Mouse (Mus musculus) layer of hippocampus, adult 9-11 months (tissue): ENCODE measurements around the gene Sh3bgrl.
A peak's percentile ranks its signal among the peaks of the same experiment; 100 is the strongest.
"Not testable (repeated sequence)": the region's sequence is repeated elsewhere in the genome, so short reads cannot be mapped to it uniquely, and the experiment has no call there.

Source experiments
- DNase-seq: peaks from one replicate; pipeline ENCODE4 v3.0.0; 2022

Sh3bgrl gene

DNA sequence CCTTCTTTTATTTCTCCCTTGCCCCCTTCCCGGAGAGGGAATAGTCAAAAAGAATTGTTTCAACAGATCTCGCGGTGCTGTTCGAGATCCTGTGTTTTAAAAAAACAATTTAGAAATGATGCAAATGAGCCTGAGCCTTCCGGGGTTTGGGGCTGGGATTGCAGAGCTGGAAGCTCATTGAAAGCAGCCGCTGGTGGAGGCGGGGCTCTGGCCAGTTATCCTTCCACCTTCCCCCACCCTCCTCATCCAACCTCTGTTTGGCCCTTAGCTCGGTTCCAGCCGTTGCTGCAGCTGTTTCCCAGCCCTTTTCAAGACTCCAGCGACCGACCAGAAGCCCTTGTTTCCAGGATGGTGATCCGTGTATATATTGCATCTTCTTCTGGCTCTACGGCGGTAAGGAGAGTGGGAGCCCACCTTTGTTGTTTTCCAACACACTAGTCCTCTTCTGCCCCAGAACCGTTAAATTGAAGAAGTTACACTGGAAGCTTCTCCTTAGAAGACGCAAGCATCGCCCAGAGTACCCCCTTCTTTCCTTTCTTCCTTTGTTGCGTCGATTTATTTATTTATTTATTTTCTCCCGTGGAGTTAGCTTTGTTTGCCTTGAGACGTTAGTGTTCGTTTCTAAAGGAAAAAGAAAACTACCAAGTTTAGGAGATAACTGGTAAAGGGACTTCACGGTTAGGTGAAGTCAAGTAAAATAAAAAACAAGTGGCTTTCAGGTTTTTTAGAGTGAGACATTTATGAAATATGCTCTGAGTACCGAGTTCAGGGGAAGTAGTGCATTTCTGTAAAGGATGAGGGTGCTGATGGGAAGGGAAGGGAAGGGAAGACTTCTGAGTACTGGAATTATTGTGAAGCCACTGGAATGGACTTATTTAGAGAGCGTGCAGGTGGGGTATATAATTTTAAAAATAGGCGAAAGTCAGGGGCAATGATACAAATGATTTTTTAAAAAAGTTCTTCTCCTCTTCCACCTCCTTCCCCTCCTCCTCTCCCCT, at the start of gene Sh3bgrl:
Sh3bgrl (plus strand) TSS at position 121 of the 998 bp plus-strand sequence.
- DNase-seq: peak; percentile 66

DNA sequence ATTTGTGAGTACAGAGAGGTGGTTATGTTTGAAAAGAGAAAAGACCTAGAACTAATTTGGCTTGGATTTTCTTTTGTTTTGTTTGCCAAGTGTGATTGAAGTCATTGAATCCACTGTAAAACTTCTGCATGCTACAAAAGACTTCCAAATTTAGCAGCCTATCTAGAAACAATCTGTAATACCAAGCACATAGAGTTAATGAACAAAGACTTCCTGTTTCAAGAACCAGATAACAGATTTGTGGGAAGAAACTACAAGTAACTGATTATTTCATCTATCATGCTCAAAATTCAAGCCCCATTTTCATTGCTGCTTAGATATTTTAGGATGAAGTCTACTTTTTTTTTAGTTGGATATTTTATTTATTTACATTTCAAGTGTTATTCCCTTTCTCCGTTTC, 47.4 kb upstream of the Sh3bgrl start:
- DNase-seq: no peak

DNA sequence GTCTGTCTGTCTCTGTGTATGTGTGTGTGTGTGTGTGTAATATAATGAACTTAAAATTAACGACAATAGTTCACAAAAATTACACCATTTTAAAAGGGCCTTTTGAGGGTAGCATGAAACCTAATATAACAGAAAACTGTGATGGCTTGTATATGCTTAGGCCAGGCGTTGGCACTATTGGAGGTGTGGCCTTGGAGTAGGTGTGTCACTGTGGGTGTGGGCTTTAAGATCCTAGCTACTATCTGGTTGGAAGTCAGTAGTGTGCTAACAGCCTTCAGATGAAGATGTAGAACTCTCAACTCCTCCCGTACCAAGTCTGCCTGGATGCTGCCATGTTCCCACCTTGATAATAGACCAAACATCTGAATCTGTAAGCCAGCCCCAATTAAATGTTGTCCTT, 23.4 kb upstream of the Sh3bgrl start:
- DNase-seq: no peak

DNA sequence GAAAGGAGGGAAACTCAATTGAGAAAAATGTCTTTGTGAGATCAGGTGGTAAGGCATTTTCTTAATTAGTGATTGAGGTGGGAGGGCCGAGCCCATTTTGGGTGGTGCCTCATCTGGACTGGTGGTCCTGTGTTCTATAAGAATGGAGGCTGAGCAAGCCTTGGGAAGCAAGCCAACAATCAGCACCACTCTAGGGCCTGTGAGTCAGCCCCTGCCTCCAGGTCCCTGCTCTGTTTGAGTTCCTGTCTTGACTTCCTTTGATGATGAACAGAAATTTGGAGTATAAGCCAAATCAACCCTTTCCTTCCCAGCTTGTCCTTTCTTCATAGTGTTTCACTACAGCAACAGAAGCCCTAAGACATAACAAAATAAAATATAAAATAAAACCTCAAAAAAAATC, 19.4 kb upstream of the Sh3bgrl start:
- no peak for DNase-seq

DNA sequence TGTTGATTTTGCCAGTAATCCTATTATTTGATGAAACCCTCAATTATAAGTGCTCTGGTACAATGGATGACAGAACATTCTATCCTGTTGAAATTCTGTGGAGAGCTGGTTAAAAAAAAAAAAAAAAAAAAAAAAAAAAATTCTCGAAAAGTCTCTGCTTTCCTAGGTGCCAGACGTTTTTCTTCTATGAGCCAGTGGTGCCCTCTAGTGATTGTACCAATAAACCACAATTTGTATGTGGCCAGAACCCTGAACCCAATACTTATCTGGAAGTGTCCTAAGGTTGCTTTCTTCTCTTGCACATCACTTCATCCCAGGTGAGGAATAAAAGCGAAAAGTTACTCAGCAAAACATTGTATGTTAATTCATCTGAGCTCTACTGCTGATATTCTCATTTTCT, 18.8 kb upstream of the Sh3bgrl start:
- no peak for DNase-seq

DNA sequence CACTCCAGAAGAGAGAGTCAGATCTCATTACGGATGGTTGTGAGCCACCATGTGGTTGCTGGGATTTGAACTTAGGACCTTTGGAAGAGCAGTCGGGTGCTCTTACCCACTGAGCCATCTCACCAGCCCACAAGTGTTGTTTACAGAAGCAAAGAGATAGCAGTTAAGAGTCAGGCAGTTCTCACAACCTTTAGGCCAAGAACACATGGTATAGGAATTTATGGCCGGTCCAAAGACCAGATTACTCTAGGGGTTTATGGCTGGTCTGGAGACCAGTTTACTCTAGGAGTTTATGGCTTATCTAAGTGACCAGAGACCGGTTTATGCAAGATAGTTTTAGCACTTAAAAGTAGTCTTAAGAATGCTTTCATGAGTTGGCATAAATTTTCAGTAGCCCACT, 15.8 kb upstream of the Sh3bgrl start:
- DNase-seq: not testable (repeated sequence)

DNA sequence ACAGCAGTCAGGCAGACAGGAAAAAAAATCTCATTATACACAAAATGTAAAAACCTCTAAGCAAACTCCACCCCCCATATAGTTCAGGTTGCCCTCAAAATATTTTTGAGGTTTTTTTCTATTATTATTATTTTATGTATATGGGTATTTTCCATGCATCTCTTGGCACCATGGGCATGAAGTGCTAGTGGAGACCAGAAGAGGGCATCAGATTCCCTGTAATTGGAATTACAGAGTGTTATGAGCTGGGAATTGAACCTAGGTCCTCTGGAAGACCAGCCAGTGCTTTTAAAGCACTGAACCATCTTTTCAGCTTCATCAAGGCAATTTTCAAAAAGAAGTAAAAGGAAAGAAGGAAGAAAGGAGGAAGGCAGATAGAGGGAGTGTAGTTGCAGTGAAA, 8.1 kb upstream of the Sh3bgrl start:
- DNase-seq: no peak

DNA sequence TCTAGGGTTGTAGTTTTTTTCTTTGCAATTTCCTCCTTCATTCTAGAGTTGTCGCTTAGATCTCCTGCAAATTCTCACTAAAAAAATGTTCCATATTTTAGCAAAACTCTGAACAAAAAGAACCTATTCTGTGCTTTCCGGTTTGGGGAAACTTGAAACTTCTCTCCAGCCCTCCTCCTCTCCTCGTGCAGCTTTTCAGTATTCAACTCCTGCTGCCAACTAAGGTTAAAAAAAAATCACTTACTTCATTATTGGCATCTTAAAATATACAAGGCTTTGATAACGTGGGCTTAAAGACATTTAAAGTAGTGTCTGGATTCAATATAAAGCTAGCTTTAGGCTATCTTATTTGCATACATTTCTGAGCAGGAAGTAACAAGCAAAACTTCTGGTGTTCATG, 365 bp upstream of the Sh3bgrl start:
- no peak for DNase-seq

DNA sequence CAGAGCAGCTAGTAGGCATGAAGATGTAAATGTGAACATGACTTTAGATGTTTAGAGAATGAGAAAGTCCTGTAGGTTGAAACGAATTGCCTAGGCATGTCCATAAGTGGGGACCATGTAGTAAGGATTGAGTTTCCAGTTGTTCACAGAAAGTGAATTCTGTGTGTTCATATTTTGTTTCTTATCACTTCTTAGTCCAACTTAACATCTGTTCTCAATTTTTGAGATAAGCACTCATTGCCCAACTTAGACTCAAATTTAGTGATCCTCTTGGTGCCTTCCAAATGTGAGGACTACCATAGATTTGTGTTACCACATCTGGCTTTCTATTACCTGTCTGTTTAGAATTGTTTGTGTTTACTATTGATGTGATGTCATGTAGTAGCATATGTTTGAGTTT, 3.3 kb downstream of the Sh3bgrl start:
- no peak for DNase-seq

DNA sequence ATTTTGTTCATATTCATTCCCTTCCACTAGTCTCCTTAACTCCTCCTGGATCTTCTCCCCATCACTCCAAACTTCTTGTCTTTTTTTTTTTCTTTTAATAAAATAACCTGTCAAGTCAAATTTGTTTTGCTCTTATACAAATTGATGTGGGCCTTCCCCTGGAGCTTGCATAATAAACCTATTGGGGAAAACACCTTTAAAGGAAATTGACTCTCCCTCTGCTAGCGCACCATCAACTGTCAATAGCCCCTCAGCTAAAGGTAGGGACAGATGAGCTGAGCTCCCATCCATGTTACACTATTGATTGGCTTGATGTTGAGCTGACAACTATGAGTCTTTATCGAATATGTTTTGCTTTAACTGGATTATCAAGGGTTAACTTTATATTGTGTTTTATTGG, 5.3 kb downstream of the Sh3bgrl start:
- no peak for DNase-seq

DNA sequence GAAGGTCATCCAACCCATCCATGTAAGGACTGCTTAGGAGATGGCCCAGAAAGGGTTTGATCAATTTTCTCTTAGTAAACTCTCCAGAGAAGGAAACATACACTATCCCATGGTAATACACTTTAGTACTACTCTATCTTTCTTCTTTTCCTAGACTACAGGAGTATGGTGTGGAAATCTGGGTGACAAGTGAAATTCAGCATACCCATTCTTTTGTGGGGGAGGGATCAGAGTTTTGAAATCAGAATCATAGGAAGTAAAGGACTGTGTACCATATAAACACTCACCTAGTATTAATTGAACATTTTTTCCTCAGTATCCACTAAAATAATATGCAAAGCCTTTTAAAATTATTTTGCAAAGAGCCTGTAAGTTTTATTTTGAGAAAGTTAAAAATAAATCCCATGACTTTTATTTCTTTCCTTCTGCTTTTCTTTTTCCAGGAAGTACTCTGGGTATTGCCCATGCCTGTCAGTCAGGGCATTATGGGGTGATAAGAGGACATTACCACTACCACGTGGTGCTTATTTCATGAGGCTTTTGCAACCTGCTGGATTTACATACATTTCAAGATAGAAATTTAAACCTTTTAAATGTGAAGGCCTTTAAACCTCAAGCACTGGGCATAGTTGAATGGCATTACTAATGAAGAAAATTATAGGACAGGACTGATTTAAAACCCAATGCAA, 13.1 kb downstream of the Sh3bgrl start:
- no peak for DNase-seq

DNA sequence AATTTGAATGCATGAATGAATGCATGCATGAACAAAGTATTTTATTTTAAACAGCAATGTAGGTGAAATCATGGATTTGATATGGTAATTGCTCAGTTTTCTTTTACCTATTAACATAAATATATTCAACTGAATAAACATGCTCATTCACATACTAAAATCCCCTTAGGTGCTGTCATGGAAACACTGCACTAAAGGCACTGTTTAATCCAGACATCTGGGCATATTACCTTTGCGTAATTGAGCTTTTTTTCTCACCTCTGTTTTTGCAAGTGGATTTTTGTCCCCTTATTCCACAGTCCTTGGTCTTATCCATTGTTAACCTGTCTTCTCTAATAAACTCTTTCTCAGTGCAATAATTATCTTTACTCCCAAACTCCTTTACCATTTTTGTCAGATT, 17.7 kb downstream of the Sh3bgrl start:
- DNase-seq: no peak

DNA sequence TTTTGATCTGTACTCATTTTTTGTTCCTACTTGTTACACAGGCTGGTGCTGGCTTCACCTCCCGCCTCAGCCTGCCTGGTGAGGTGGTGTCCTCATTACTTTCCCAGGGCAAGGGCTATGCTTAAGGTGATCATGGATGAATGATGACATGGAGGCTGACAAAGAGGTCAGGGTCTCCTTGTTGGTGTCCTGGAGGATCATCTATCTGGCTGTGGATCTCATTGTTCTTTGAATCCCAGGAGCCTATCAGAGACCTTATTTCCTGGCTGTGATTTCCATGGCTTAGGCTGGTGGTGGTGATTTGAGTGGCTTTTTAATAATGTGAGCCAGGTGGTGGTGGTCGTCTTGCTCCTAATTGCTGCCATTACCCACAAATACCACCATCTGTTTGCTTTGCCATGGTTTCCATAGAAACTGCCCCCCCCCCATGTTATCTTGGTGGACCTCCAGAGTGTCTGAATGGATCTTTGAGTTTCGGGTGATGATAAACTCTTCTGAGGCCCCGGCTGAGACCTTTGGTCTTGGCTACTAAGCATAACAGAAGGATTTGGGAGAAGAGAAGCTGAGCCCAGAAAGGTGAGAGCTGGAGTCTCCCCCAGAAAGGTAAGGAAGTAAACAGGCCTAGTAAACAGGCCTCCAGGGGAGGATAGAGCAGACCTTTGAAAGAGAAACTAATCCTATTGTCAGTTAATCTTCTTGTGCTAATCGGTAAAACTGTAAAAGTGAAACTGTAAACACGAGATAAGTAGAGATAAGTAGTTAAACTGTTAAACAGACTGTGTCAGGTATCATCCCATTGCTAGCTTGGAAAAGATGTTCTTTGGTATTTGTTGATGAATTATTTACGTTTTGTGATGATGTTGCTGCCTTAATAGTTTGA, 18.5 kb downstream of the Sh3bgrl start:
- no peak for DNase-seq

DNA sequence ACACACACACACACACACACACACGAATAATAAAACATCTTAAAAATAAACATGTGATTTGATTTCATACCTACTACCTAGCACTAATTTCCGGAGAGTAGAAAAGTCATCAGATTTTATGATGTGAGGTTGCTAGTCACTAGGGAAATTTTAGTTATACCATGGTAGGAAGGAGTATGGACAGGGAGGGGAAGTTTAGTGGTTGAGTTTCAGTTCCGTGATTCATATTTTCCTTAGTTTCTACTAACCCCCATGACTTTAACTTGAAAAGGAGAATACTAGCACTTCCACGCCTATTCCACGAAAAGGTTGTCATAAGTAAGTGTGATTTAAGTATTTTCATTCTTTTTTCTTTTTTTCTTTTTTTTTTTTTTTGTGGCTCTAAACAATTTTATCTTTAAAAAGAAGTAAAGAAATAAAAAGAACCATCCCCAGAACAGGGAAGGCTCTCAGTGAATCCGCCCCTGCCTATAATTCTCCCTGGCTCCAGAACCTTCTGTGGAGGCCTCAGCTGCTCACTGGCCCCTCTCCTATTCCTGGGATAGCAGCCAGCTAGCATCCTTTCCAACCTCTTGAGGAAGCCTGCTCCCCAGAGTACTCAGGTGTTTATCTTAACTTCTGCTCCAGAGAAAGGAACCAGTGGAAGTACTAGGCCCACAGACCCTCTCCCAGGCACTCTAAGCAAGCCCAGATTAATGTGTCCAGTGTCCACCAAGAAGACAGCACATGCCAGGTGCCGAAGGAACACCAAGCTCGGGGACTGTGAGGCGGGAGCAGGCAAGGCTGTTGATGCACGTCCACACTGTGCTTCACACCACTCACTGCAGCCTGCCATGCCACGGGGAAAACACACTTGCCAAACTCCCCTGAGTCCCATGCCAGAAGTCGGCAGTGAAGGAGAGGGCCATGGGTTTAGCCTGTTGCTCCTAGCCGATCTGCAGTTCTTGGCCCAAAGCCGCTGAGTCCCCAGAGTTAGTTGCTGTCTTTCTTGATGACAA, 25.0 kb downstream of the Sh3bgrl start:
- no peak for DNase-seq

DNA sequence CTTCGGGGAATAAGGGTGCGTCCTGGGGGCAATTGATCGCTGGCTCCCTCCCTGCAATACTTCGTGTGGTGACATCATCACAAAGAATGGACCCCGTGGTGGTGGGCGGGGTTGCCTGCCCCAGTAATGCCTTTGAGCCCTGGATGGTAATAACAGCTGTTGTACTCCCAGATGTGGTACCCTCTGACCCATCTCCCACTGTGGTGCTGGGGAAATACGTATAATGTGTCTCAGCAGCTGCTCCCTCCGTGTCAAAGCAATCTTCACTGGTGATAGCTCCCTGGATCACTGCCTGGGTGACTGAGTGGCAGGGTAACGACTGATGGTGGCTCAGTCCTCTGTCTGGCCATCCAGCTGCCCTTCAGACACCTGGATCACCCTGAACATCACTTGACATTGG, 26.0 kb downstream of the Sh3bgrl start:
- DNase-seq: no peak

DNA sequence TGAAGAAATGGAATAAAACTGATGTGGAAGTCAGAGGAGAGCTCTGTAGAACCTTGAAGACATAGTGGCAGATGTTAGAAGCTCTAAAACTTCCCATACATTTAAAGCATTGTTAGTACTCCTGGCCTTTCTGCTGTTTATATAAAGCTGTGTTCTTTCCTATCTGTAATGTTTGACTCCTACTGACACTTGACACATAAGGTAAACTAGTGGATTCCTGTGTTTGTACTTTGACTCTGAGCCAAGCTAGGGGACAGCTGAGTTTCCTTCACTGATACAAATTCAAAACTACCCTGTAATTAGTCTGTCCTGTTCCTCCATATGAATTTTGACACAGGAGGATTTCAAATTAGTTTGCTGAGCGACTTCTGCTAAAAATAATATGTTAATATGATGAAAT, 27.5 kb downstream of the Sh3bgrl start:
- no peak for DNase-seq

DNA sequence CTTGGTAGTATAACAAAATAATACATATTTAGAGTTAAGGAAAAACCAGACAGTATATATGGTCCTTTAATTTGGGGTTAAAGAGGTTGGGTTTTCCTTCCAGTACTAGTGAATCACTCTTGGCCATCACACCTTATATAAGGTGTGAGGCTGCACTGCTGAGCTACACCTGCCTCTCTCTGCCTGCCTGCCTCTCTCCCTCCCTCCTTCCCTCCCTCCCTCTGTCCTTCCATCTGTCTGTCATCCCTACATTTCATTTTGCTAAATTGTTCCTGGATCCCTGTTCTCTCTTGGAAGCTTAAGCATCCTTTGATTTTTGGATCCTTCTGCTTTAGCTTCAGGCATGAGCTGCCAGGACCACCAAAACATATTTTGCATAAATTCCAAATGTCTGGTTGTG, 28.6 kb downstream of the Sh3bgrl start:
- DNase-seq: no peak

DNA sequence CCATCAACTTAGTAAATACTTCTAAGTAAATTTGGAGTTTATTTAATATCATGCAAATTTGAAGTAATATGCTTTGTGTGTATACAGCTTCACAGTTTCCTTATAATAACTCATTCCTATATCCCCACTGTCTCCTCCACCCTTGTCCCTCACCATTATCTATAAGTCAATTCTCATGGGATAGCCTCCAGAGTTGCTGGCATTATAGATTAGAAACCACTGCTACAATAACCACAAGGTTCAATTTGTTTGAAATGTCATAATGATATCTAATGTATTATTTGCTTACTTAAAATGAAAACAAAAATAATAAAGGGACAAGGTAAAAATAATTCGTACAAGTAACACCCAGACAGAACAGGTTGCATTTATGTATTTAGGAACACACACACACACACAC, 31.7 kb downstream of the Sh3bgrl start:
- no peak for DNase-seq

DNA sequence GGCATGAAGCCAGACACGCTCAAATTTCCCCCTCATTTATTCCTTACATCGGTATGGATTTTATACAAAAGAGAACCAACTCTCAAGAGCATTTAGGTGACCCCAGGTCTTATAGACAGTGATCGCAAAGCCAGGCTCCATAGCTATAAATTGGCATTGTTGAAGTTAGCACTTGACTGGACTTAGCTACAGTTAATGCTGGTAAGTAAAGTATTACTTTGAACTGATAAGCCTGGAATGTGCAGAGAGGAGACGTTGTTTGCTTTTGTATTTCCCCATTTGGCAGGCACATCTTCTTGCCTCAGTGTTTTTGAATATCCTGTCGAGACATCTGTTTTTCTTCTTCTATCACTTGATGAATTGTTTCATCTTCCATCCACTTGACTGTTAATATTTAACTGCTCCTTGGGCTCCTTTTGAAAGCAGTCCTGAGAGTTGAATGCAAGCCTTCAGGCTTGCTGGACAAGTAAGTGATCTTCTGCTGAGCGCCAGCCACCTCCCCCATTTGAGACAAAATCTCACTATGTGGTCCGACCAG, 32.5 kb downstream of the Sh3bgrl start:
- no peak for DNase-seq

DNA sequence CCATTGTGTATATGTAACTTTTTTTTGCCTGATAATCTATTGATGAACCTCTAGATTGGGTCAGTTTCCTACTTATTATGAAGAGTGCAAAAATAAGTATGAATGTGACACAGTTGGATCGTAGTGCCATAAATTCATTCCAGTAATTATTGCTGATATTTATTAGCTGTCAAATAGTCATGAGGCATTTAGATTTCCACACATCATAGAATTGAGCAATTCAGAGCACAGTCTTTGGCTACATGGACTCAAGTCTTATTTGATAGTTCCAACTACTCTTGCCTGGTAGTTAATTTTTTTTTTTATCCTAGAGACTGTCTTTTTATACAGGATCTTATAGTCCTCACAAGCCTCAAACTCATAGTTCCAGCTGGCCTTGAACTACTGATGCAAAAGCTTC, 34.9 kb downstream of the Sh3bgrl start:
- no peak for DNase-seq

DNA sequence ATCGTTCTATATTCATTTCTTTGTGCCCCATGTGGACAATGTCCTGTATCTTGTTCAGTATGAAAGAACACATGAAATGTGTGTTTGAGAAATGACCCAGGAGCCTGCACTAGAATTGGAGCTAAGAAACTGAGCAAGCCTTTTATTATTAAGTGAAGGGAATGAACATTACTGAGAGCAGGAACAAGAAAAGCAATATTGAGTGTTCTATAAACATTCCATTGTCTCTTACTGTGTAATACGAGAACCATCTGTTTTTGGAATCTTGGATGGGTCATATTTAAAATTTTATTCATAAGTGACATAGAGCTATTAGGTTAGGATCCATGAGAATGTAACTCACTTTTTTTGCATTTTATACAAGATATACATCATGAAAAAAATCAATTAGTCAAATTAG, 36.7 kb downstream of the Sh3bgrl start:
- DNase-seq: no peak

DNA sequence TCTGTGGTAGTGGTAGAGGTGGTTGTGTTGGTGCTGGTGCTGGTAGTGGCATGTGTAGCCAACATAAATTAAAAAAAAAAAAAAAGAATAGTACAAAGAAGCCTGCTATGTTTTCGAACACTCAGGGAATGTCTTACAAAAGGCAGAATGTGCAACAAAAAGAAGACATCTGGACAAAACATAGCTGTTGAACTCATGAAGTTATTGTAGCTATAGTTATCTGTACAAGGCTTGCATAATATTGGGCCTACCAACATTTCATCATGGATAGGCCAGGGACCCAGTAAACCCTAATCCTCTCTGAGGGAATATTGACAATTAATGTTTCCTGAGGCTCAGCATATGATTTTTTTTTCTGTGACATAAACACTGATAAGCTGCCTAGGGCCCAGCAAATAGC, 37.3 kb downstream of the Sh3bgrl start:
- no peak for DNase-seq
